Mouse (Mus musculus) neural tube, embryonic 10.5 days (tissue): ENCODE data around the gene Hes6.

Experiments
- DNase-seq: peaks from one replicate; pipeline ENCODE4 v3.0.0-alpha.2; 2017; ENCODE audit warnings: low spot score; ENCODE audit errors: extremely low spot score

The Hes6 gene

GRCm38 (mm10) chr1:91413898-91414594, at the start of gene Hes6:
Gene Hes6, minus strand, starts transcription at chr1:91414038.
- DNase-seq = peak; percentile 86

GRCm38 (mm10) chr1:91463336-91463995, 49.6 kb upstream of the Hes6 start:
- no peak for DNase-seq

- no peak for DNase-seq
Observed at GRCm38 (mm10) chr1:91460564-91460963, 46.7 kb upstream of the Hes6 start.

- no peak for DNase-seq
Observed at GRCm38 (mm10) chr1:91460069-91460468, 46.2 kb upstream of the Hes6 start.

DNA sequence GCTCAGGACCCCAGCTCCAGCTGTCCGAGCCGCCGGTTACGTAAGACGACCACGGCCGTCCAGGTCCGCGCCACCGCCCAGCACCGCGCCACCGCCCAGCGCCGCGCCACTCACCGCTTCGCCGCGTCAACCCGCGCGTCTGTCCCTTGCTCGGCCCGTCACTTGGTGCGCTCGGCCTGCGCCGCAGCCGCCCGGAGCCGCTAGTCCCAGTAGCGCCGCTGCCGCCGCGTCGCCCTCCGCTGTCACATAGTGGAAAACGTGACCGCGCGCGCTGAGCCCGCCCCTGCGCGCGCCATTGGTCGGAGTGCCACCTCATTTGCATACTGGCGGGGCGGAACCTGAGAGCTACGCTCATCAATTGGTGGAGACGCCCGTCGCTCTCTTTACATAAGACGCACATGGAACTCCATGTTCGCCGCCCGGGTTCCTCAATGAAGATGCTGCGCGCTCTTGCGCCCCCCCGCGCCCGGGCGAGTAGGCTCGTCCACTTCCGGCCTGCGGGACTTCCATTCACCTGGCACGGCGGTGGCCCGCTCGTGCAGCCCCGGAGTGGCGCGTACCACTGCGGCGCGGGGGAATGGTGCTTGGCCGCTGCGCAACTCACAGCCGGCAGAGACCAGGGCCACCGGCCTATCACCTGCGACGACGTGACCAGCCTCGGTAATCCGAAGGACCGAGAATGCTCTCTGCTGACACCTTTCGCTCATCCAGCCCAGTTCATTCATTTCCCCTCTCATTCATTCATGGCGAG, 45.4 kb upstream of the Hes6 start, which contains the start of gene Per2:
Gene Per2 (minus strand): TSS at position 266 of the 751 bp plus-strand sequence.
- DNase-seq = peak; percentile 99

GRCm38 (mm10) chr1:91458223-91458861, 44.5 kb upstream of the Hes6 start:
- DNase-seq = no peak

- no peak for DNase-seq
Observed at GRCm38 (mm10) chr1:91457698-91458097, 43.9 kb upstream of the Hes6 start.

DNA sequence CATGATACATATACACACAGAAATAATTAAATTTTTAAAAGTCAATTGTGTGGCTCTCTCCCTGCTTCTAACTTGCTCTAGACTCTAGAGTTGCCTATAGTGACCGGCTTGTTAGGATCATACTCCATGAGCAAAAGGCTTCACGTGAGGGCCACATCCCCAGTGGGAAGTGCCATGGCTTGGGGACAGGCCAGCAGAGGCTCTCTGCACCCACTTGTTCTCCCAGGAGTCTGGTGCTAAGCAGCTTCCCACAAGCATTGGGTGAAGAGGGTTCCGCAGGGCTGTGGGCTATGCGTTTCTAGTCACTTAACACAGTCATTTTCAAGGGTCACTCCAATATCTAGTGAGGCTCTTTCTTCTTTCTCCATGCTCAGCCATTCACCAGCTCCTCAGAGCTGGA, 43.3 kb upstream of the Hes6 start:
- no peak for DNase-seq

DNA sequence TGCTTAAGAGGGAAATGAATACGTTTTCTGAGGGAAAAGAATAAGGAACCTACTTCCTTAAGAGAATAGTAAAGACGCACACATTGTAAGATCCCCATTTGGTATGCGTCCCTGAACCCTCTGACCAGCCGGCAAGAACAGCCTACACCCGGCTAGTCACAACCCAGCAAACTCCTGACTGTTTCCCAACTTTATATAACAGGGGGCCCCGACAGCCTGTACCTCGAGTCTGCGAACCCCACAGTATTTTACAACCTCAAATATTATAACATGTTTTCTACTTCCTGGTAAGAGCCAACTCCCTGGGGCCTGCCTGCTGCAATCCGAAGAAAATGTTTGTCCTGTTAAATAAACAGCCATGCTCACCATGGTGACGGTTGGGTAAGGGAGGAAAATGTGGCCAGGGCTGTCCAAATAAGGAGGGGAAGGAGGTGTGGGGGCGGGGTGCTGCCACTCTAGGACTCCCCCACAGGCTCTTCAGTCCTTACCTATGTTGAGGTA, 42.5 kb upstream of the Hes6 start:
- peak; percentile 37 for DNase-seq

DNA sequence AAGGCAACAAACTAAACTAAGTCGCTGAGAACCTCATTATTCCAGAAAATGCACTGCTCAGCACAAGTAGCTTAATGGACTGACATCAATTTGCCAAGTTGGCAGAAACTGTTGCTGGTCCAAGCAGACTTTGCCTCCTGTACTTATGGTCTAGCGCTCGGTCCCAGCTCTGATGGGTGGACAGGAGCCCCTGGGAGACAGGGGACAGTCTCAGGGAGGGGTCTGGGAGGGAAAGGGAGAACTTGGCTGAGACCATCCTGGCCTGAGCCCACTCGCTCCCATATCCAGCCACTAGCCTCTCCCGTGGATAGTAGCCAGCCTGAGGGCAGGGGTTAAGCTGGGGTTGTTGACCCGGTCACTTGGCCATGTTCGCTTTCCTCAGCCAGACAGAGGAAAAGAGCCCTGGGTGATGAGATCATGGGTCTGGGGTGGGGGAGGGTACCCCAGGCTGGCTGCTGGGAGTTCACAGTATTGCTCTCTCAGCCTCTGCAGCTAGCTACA, 41.9 kb upstream of the Hes6 start:
- peak; percentile 43 for DNase-seq

- no peak for DNase-seq
Observed at GRCm38 (mm10) chr1:91454927-91455326, 41.1 kb upstream of the Hes6 start.

- DNase-seq = no peak
Observed at GRCm38 (mm10) chr1:91454366-91454765, 40.5 kb upstream of the Hes6 start.

- no peak for DNase-seq
Observed at GRCm38 (mm10) chr1:91453932-91454331, 40.1 kb upstream of the Hes6 start.

DNA sequence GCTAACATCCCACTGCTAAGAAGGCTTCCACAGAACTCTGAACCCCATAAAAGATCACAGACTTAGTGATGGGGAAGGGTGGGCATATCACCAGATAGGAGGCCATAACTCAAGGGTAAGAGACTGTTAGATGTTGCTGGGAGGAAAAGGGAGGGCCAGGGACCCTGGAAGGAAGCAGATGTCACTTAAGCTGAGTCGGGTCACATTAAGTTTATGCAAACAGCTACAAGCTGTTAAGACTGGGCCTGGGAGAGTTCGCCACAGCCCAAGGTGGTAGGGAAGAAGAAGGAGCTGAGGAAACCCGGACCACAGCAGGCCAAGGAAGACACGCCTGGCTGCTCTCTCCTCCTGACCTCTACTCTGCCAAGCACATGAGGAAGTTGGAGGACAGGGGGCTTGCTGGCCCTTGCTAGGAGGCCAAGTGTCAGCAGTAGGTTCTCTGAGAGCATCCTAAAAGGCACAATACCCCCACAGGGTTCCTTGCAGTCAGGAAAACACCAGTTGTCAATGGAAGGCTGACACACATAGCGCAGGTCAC, 37.8 kb upstream of the Hes6 start:
- DNase-seq = no peak

DNA sequence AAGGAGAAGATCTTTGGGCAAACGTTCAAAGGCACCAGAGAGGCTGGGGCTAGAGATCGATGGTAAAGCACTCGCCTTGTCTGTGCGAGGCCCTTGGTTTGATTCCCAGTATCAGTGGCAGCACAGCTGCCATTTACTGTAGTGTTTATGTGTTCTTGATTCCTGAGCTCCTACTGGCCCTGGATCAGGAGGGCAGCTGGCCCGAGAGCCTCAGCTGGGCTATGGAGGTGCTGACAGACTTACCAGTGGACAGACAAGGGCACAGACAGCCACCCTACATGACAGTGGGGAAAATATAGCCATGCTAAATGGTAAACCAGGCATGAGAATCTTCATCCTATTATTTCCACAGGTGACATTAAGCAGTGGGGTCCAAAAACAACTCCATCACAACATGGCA, 37.0 kb upstream of the Hes6 start:
- DNase-seq = no peak

DNA sequence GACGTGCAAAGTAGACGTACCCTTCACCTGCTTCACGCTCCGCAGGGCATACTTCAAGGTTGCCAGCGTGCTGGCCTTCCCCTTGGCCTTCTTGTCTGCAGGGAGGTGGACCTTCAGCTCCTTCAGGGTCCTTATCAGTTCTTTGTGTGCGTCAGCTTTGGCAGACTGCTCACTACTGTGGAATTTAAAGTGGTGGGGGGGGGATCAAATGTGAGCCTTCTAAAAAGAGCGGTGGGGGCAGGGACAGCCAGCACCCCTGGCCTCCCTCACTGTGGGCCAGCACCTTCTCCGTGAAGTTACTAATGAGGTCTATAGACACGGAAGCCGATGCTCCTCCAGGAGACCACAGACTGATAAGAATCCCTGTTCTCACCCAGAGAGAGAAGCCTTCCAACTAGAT, 34.9 kb upstream of the Hes6 start:
- DNase-seq = no peak

DNA sequence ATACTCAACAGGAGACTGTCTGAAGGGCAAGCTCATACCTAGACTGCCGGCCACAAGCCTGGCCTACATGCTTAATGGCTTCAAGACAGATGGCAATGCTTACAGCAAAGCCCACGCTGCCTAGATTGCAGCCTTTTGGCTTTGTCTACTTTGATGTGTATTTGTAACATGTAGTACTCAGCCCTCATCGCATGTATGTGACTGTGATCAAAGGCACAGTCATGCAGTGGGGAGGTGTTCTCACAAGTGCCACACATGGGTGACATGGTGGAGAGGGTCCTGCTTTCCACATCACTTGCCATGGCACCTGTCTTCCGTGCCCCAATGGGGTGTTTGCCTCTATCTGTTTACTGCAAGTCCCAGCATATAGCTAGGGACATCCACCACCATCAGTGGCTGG, 32.7 kb upstream of the Hes6 start:
- no peak for DNase-seq

- no peak for DNase-seq
Observed at GRCm38 (mm10) chr1:91446060-91446459, 32.2 kb upstream of the Hes6 start.

- DNase-seq = no peak
Observed at GRCm38 (mm10) chr1:91444841-91445830, 31.3 kb upstream of the Hes6 start.
